Mouse (Mus musculus): ENCODE data around the gene Yipf1.

The Yipf1 gene

DNA sequence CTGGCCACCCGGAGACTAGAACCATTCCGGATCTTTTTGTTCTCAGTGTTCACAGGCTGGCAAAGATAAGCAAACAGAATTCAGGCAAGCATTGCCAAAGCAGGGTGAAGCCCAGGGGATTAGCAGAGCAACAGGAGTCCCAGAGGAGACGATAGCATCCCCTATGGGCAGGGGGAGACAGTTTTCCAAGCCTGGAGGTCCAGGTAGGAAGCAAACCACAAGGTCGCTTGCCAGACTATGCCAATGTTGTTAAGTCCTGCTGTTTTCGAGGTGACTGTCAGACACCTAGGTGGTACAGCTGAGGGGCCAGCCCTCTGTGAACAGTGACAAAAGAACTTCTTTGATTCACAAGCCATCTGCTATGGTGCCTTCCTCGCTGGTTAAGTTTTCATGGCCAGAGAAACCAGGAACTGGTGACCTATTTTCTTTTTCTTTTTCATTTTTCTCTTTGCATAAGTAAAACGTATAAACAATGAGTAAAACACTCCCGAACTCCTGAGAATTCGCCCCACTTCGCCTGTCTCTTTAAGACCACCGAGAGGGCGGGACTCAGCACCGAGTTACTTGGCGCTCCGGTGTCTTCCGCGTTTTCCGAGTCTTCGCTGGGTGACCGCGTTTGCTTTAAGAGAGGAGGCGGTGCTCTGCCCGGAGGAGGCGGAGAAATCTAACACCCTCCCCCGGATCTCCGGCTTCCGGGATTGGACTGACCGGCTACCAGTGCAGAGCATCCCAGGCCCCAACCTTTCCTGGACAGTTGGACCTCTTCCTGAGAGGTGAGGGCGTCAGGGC is at the start of gene Yipf1:
Yipf1 (plus strand) TSS at position 674 of the 789 bp plus-strand sequence.
- DNase-seq, result peak; percentile 86

DNA sequence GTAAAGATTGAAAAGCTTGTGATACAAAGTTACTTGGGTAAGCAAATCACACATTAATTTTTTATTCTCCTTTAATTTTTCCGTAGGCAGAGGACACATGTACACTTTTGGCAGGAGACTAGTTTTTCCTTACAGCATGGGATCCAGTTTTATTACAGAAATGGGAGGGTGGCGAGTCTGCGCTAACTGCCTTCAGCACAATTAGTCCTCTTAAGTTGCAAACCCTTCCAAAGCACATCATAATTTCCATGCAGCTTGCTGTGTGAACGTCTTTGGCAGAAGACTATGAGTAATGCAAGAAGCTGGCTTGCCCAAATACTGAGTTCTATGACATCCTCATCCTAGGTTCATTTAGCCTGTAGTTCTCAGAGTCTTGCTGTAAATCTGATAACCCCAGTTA is 40.5 kb upstream of the Yipf1 start:
- DNase-seq, result no peak

DNA sequence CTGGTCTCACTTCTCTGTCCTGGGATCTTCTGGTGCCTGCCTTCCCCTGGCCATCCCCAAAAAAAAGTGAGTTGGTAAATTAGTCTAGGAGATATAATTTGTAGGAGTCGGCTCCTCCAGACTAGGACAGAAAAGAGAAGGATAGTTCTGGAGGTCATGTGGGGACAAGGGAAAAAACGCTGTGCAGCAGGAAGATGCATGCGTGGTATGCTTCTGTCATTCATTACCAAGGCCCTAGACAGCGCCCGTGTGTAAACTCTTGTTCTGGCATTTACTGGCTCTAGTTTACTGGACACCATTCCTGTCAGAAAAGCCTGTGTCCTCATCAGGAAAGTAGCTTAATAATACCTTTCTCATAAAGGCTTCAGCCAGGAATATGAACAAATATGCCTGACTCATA is 39.7 kb upstream of the Yipf1 start:
- no peak for DNase-seq

DNA sequence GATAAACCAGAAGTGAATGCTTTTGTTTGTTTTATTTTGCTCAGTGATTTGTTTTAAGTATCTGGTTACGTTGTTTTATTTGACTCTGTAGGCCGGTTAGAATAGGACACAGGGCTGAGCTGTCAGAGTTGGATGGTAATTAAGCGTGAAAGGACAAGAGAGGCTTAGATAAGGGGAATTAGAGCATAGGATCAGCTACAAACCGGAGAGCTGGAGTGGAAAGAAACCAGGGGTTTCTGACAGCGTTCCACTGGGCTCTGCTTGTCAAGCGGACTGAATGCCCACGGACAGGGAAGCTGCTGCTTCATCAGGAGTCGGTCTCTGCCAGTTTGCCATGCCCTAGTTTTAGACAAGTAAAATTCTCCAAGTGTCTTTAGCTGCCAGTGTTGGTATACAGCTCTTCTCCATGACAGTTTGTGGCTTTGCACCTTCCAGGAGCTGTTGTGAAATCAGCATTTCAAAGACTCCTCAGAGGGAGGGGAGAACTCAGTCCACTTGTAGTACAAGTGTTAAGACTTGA is 35.9 kb upstream of the Yipf1 start:
- no peak for DNase-seq

DNA sequence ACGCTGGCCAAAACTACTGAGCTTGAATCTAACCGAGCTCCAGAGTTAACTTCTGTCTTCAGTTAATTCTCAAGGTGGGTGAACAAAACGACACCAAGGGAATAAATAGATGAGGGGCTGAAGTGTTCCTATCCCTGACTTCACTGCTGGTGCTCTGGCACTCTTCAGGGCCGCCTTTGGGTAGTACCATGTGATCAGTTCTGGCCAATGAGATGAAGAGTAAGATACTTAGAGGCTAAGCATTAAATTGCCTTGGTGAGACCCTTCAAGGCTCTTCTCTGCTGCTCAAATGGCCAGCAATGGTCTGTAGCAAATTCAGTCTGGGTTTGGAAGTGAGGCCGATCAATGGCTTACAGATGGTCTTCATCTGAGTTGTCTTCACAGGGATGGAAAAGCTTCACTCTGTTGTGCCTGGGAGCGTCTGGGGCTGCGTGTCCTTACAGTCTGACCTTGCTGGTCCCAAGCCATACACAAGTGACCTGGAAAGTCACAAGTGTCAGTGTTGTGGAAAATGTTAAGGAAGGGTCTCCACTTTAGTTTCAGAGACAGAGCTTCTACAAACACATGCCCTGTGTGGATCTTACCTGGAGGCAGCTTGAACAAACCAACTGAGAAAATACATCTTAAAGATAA is 33.2 kb upstream of the Yipf1 start:
- no peak for DNase-seq

DNA sequence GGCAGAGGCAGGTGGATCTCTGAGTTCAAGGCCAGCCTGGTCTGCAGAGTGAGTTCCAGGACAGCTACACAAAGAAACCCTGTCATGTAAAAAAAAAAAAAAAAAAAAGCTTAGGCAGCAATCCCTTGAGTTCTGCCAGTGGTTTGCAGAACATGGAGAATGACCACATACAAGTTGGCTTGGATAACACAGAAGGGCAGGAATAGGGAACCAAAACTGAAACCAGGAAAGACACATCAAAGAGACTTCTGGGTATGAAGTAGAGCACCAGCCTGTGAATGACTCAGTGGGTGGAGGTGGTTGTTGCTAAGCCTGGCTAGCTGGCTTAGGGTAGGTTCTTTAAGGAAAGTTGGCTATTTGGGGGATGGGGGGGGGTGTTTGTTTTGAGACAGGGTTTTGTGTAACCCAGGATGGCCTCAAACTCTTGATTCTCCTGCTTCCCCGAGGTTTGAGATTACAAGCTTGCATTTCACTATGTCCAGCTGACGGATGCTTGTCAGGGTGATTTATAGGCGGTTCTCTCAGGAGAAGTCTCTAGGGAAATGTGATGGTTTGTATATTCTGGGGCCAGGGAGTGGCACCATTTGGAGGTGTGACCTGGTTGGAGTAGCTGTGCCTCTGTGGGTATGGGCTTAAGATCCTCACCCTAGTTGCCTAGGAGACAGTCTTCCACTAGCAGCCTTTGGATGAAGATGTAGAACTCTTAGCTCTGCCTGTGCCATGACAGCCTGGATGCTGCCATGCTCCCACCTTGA is 28.5 kb upstream of the Yipf1 start:
- DNase-seq, result no peak

DNA sequence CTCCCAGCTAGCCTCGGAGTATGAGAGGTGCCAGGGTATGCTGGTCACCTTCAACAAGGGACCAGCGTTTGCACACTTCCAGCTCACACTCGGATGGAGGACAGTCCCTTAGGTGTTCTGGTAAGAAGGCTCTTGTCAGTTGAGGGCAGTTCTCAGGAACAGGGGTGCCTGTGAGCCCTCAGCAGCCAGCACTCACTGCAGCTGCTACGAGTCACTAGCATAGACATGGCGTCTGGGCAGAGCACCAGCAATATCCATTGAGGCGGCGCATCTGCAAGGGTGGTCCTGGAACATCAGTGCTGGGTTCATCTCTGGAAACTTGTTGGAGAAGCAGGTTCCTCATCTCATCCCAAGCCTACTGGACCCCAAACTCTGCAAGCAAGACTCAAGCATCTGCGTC is 27.8 kb upstream of the Yipf1 start:
- DNase-seq, result no peak

DNA sequence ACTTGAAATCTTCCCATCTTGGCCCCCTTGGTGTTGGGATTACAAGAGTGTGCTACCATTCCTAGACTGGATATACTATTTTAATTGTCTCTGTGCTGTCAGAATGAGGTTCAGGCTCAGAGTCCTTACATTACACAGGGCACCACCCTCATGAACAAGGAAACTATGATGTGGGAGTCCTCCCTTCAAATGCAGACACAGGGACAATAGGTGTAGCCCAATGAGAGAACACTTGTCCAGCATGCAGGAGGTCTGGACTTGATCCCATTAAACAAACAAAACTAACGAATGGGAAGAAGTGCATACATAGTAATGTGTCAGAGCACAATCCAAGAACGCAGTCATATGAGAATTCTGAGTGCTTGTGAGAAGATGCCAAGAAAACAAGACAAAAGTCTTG is 26.6 kb upstream of the Yipf1 start:
- no peak for DNase-seq

DNA sequence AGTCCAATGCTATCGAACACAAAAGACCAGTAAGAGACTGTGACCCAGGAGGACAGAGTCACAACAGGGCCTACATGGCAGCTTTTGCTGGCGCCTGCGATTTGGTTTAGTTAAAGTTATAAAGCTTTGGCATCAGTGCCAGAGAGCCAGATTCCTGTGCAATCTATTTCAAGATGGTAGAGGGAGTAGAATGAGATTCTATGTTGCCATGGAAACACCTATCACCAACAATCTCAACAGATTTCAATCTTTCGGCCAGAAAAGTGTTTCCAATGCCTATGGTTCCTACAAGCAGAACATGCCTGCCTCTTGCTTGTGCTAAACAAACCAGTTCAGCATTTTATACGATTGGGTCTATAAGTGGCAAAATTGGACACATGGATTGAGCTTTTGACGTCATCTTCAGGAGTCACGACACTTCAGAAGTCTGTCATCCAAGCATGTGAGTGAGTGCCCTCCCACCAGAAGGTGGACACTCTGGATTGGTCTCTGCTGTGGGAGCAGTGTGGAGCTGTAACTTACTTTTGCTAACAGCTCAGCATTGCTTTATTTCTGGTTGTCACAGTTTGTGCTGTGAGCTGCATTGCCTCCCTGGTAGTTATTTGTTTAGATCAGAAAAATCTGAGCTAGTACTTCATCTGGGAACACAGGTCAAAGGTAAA is 22.4 kb upstream of the Yipf1 start:
- no peak for DNase-seq

DNA sequence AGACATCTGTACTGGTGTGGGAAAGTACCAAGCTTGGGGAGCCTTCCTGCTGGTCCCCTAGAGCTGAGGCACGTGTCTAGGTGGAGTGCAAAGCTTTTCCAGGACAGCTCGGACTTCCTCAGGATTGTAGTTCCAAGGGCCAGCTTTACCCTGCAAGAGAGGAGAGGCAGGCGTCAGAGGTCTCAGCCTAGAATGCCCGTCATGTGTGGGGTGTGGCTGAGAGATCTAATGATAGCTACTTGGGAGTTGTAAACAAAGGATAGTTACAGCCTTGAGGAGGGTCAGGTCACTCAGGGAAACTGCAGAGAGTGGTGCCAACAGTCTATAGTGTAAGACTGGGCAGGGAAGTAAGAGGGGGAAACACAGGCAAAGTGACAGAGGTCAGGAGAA is 21.9 kb upstream of the Yipf1 start:
- no peak for DNase-seq

DNA sequence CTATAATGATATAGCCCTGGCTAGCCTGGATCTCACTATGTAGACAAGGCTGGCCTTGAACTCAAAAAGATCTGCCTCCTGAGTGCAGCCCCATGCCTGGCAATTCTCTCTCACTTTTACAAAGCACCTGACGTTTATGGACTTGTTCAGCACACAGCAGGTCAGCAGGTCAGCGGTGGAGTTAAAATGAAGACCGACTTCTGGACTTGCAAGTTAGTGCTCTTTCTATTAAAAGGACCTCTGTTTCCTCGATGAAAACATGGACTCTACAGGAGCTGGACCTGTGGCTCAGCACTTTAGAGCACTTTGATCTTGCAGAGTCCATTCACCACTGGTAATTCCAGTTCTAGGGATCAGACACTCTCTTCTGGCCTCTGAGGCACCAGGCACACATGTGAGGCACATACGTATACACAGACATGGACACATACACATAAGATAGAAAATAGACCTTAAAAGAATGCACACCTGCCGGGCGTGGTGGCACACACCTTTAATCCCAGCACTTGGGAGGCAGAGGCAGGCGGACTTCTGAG is 16.0 kb upstream of the Yipf1 start:
- no peak for DNase-seq

DNA sequence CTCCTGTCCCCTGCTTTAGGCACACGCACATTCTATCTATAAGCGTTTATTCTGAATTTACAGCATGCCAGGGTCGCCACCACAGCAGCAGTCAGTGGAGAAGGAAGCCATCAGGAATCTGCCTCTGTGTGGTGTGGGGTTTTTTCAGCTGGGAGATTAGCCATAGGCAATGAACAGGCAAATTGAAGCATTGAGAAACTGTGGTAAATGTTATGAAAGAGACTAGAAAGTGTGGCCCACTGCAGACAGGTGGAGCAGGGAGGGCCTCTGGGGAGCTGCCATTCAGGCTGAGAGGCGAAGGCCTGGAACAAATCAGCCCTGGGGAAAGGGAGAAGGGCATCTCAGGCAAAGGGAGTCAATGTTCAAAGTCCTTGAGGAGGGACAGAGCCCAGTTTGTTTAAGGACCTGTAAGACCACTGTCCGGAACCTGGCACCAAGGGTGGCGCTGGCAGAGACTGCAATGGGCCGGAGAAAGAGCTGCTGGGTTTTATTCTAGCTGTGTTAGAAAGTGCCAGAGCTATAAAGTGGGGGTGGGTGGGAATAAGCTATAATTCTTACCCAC is 14.3 kb upstream of the Yipf1 start:
- DNase-seq, result no peak

DNA sequence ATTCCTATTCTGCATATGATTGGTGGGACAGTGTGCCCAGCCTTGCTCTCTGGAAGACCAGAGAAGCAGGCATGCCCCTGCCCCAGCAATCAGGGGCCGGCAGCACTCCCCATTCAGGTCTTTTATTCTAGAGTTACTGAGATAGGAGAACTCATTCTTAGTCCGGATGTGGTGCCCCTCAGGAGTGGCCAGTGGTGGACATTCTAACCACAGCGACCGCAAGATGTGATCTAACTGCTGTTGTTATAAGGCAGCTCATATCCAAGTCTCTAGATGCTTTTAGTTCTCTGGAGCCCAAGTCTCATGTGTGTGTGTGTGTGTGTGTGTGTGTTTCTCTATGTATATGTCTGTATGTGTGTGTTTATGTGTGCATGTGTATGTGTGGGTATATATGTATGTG is 13.8 kb upstream of the Yipf1 start:
- DNase-seq, result no peak

DNA sequence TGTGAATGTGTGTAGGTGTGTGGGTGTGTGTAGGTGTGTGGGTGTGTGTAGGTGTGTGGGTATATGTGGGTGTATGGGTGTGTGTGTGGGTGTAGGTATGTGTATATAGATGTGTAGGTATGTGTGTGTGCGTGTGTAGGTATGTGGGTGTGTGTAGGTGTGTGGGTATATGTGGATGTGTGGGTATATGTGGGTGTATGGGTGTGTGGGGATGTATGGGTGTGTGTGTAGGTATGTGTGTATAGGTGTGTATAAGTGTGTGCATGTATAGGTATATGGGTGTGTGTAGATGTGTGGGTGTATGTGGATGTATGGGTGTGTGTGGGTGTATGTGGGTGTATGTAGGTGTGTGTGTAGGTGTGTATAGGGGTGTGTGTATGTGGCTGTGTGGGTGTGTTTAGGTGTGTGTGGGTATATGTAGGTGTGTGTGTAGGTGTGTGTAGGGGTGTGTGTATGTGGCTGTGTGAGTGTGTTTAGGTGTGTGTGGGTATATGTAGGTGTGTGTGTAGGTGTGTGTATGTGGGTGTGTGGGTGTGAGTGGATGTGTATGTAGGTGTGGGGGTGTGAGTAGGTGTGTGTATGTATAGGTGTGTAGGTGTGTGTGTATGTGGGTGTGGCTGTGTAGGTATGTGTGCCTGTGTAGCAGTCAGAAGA is 13.1 kb upstream of the Yipf1 start:
- DNase-seq, result no peak

DNA sequence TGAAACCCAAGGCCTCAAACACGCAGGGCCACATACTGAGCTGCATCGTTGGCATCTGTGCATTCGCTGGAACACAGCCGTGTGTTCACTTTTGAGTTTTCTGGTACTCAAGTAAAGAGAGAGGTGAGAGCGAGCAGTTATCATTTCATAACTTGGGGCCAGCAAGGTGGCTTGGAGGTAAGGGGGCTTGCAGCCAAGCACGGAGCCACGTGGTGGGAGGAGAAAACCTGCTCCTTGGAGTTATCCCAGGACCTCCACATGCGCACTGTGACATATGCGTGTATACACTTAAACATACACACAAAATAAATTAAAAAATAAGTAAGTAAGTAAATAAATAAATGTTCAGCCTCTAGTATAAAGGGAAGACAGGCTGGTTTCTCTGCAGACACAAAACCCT is 11.9 kb upstream of the Yipf1 start:
- DNase-seq, result no peak

DNA sequence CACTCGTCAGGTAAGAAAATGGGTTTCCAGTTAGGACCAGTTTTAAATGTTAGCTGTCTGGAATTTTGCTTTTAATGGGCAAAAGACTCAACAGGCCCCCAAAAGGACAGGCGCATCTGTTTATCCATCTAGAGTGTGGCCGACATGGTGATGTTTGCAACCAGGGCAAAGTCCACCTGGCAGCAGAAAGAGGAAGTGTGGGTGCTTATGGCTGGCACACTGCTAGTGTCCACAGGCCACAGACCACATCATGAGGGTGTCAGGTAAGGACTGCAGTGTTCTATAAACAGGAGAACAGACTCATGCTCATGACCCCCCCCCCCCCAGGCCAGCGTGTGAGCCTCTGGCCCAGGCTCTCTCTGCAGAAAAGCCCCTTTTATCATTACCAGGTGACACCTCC is 11.3 kb upstream of the Yipf1 start:
- no peak for DNase-seq

DNA sequence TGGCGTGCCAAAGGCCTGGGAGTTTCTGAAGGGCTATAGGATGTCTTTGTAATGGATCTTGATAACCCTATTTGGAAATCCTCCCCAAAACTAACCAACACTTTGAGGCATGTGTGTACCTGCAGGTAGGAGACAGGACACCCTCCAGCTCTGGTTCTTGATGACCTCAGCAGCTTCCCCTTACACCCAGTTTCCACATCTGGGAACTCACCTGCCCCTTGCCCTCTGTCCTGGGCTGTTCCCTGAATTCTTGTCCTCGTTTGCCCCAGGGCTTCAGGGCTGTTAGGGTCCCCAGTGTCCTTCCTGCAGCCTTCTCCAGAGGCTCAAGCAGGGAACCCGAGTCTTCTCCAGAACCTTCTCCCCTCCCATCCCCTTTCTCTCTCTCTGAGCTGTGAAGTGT is 10.6 kb upstream of the Yipf1 start:
- no peak for DNase-seq

DNA sequence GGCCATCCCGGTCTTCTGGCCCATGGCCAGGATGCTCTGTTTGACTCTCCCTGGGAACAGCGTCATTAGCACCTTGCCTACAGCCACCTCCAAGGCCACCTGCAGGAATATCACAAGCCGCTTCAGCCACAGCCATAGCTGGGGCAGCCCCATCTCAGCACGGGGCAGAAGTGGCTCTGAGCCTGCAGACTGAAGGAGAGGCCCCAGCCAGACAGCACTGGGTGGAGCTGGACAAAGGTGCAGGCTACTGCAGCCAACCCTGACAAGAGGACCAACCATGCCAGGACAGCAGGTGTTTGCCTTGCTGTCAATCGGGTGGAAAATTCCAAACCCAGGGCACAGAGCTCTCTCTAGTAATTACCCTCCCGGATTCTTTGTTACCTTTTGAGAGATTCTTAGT is 7.2 kb upstream of the Yipf1 start, which contains the start of gene Dio1:
Dio1 (minus strand) TSS at position 204 of the 400 bp plus-strand sequence.
- DNase-seq, result peak; percentile 67

DNA sequence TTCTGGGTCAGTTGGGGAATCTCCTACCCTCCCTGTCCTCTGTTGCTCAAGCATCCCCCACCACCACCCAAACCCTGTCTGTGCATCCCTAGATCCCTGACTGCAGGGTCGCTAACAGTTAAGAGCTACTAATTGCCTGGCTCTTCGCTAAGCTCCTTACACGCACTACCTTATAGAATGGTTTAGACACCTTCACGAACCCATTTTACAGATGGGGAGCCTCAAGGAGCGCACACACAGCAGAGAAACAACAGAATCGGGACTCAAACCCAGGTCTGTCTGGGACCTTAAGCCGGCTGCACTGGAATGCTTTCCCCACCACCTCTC is 279 bp downstream of the Yipf1 start:
- no peak for DNase-seq

DNA sequence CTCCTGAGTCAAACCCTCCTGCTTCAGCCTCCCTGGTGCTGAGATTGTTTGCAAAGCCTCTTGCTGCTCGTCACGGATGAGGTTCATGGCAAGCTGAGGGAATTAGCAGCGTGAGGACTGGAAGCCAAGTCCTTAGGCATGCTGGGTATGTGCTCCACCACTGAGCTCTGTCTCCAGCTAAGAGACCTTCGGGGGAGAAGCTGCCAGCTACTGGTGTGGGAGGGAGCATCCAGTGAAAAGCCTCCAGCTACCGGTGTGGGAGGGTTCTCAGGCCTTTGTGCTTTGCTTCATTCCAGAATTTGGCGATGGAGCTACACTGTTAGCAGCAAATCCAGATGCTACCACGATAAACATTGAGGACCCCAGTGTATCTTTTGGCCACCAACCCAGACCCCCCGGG is 4.5 kb downstream of the Yipf1 start:
- no peak for DNase-seq

DNA sequence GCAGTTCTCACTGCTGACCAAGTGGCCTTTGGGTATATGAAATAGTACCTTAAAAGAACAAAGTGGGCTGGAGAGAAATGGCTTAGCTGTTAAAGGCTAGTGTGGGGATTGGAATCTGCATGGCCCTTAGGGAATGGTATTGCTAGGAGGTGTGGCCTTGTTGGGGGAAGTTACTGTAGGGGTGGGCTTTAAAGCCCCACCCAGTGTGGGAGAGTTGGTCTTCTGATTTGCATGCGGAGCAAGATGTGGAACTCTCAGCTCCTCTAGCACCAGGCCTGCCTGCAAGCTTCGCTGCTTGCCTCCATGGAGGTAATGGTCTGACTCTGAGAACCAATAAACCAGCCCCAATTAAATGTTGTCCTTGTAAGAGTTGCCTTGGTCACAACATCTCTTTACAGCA is 6.9 kb downstream of the Yipf1 start:
- no peak for DNase-seq

DNA sequence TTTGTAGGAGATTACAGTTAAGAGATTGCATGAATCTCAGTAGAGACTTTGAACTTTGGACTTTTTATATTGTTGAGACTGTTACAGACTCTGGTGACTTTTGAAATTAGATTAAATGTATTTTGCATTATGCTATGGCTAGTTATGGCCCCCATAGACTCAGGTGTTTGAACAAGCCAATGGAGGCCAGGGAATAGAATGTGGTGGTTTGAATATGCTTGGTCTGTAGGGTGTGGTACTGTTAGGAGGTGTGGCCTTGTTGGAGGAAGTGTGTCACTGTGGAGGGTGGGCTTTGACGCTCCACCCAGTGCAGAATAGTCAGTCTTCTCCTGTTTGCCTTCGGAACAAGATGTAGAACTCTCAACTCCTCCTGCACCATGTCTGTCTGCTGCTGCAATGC is 8.9 kb downstream of the Yipf1 start:
- no peak for DNase-seq

All from cerebellum, adult 8-10 months (tissue).